Mouse (Mus musculus): Measurements from ENCODE around the gene Coro2a.

The Coro2a gene

DNA sequence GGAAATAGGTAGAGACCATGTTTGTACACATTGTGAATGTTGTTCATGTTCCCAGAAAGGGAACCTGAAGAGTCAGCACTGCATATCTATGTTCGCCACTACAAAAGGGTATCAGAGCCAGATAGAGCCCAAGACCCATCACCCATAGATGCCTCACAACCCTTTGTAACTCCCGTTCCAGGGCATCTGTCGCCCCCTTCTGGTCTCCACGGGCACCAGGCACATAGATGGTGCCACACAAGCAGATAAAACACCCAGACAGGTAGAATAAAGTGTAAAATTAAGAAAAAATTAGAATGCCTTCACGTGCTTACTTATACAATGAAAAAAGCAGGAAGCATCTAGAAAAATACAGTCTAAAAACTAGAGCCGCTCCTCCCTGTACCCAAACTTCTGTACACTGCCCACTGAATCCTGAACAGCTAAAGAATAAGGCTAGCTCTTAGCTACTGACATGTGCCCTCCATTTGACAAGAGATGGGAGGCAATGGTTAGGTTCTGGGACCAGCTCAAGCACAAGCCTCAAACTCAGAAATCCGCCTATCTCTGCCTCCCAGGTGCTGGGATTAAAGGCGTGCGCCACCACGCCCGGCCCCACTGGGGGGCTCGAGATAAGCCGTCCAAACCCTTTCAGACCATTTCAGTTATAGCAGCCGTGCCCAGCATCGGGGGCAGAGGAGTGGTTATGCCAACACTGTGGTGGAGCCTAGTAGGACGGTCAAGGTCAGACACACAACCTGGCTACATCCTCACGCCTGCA, 75.0 kb downstream of the Coro2a start:
- DNase-seq (ENCODE audit: low read depth, low spot score), result no peak

- no peak for DNase-seq (ENCODE audit: low read depth, low spot score)
These were observed 75.8 kb downstream of the Coro2a start for GRCm38 (mm10) chr4:46526226-46526625.

DNA sequence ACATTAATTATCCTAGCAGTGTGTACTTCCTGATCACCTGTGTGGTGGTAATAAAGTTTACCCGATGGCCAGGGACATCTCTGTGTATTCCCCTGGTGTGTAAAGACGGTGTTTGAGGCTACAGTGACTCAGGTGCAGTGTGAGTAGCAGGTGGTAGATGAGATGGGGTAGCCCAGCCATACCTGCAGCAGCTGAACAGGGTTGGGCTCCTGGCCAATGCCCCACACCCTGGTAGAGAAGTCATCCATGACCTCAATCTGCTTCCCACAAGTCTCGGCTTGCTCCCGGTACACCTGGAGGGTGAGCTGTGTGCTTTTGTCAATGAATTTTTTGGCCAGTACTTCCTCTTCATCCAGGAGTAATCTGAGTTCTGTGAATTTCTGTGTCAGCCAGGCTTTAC, 78.7 kb downstream of the Coro2a start:
- no peak for DNase-seq (ENCODE audit: low read depth, low spot score)

- DNase-seq (ENCODE audit: low read depth, low spot score), result no peak
These were observed 80.5 kb downstream of the Coro2a start for GRCm38 (mm10) chr4:46521457-46521856.

DNA sequence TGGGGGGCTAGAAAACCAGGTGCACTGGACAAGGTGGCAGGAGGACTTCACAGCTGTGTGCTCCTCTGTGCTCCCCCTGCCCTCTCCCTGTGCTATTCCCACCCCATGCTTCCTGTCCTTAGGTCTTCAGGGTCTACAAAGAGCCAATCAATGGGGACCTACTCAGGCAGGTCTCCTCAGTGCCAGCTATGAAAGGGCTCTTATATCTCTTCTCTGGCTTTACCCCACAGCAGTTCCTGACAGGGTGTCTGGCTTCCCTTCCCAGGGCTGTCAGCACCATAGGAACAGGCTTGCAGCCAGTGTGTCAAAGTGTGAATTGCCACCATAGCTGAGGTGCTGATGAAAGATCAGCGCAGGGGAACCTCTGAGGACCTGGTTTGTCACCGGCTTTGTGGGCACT, 81.5 kb downstream of the Coro2a start:
- DNase-seq (ENCODE audit: low read depth, low spot score), result no peak

DNA sequence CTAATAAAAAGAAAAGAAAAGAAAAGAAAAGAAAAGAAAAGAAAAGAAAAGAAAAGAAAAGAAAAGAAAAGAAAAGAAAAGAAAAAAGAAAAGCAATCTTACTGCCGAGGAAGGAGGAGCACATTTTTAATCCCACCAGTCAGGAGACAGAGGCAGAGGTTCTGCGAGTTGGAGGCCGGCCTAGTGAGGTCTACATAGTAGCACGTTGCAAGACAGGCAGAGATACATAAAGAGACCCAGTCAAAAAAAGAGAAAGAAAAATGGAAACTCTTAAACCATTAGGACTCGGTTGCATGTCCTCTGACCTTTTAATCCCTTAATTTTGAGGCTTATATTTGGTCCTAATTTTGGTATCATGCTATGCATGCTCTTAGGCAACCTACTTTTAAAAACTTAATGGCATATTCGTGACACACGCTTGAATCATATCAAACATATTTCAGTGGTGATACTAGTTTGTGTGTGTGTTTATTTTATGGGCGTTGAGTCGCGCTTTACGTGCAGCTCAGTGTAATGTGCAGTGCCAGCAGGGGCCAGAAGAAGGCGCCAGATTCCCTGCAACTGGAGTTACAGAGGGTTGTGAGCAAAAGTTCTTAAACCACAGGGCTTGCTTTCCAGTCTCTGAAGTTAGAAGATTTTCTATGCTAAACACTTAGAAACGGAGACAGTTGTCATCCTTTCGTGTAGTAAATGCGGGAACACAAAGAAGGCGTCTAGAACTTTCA, 94.1 kb downstream of the Coro2a start:
- no peak for DNase-seq (ENCODE audit: low read depth, low spot score)

GRCm38 (mm10) chr4:46506801-46507610, 95.0 kb downstream of the Coro2a start:
- peak; percentile 79 for DNase-seq (ENCODE audit: low read depth, low spot score)

DNA sequence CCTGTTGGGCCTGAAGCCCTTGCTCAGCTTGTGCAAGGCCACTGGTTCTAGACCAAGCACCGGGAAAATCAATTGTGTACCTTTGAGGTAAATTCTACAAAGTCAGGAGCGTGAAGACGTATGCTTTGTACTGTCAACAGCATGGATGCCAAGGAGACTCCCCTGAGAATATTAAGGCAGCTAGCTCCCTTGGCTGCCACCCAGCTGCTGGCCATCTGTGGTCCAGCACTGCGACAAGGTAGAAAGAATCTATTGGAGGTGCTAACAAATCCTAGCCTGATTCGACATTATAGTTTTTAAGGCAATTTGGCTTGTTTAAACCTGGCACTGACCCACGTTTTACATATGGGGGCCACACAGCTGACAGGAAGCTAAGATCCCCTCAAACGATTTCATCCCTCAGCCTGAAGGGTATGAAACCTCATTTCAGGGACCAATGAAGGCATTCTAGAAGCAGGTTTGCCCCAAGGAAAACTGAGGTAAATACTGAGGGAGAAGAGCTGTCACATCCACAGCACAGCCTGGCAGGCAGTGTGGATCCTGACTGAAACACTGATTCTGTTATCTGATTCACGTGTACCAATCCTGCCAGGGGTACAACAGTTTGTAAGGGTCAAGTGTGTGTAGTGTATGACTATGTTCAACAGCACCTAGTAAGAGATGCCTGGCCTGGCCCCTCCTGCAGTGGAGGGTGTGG, 96.5 kb downstream of the Coro2a start:
- no peak for DNase-seq (ENCODE audit: low read depth, low spot score)

- no peak for DNase-seq (ENCODE audit: low read depth, low spot score)
These were observed 98.1 kb downstream of the Coro2a start for GRCm38 (mm10) chr4:46503881-46504280.

- DNase-seq (ENCODE audit: low read depth, low spot score), result no peak
These were observed 99.1 kb downstream of the Coro2a start for GRCm38 (mm10) chr4:46502606-46503502.

DNA sequence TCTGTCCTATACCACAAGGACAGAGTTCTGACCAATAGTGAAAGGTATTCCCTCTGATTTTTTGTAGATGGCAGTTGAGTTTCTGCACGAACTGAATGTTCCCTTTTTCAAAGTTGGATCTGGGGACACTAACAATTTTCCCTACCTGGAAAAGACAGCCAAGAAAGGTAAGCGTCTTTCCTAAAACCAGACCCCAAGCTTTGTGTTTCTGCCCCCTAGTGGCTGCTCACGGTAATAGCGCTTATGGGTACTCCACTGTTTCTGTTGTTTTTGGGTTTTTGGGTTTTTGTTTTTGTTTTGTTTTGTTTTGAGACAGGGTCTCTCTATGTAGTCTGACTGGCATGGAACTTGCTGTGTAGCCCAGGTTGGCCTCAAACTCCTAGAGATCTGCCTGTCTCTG, 103.0 kb downstream of the Coro2a start:
- no peak for DNase-seq (ENCODE audit: low read depth, low spot score)

DNA sequence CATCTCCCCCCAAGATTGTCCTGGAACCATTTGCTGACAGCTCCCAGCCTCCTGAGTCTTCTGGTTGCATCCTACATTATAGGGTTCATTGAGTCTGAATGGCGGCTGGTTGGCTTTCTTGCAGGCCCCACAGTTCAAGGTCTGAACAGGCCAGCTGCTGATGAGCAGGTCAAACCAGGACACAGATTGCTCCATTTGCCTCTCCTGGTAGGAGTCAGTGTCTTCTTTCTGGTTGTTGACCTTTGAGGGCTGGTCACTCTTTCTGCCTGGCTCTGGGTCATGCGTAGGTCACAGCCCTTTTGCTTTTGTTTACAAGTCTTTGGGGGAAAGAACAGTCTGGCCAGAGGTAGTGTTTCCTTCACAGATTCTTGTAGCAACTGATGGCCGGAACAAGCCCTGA, 103.5 kb downstream of the Coro2a start:
- DNase-seq (ENCODE audit: low read depth, low spot score), result no peak

GRCm38 (mm10) chr4:46497286-46497892, 104.6 kb downstream of the Coro2a start:
- no peak for DNase-seq (ENCODE audit: low read depth, low spot score)

DNA sequence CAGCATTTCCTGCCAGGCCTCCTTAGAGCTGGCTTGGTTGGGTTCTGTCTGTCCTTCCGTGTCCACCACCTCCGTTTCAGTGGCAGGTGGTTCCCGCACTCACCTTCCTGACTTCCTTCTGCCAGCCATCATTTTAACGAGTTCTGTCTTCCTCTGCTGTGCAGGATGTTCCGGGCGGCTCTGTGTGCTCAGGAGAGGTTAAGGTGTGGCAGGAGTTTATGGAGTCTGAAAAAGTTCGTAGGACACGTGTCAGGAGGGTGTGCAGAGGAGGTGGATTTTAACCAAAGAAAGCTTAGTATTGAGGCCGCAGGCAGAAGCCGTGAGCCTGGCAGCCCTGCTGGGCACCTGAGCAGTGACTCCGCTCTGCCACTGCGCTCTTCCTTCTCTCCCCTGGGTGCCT, 106.5 kb downstream of the Coro2a start:
- no peak for DNase-seq (ENCODE audit: low read depth, low spot score)

DNA sequence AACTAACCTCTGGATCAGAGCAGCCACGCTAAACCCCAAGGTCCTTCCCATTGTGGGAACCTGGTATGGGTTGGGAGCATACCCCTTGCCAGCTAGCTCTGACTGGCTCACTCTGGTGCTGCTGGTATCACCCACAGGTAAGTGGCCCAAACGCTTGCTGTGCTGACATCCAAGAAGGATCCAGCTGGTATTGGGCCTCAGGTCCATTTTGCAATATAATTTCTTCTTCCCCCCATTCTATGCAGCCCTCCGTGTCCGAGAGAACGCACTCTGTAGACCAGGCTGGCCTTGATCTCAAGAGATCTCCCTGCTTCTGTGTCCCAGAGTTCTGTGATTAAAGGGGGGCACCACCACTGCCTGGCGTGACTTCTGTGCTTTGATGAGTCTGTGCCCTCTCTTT, 108.9 kb downstream of the Coro2a start:
- DNase-seq (ENCODE audit: low read depth, low spot score), result no peak

GRCm38 (mm10) chr4:46489028-46489925, 112.7 kb downstream of the Coro2a start, which contains the start of gene Nans:
Gene Nans, plus strand, starts transcription at chr4:46489248.
- DNase-seq (ENCODE audit: low read depth, low spot score), result peak; percentile 92

- DNase-seq (ENCODE audit: low read depth, low spot score), result no peak
These were observed 114.7 kb downstream of the Coro2a start for GRCm38 (mm10) chr4:46487348-46487747.
